Mouse (Mus musculus) forebrain, embryonic 11.5 days (tissue): ENCODE measurements around the gene Hprt. TPM values are rescaled to one million over a fixed set of nuclear protein-coding genes. Genes with fewer than 3 reads are reported as not detected.

ENCODE experiments used
- ATAC-seq: fragments of 200-750 bp; cut with Nextera tagmentation; replicated peaks from 2 replicates; pipeline ENCODE4 v1.8.0; 2017; ENCODE audit warnings: moderate TSS enrichment; ENCODE audit not compliant: low FRiP score
- DNase-seq: peaks from one replicate; pipeline ENCODE4 v3.0.0-alpha.2; 2017; ENCODE audit warnings: low spot score
- H3K27ac ChIP-seq: fragments of 300-500 bp; sonication (generic); 2 replicates; pipeline ENCODE4 v1.5.1; 2014; ENCODE audit warnings: low read depth, low read length
- H3K27me3 ChIP-seq: fragments of 300-500 bp; sonication (generic); 2 replicates; pipeline ENCODE4 v1.6.1; 2014; ENCODE audit warnings: mild to moderate bottlenecking, low read length, mixed read lengths; ENCODE audit not compliant: control insufficient read depth, insufficient read depth
- H3K36me3 ChIP-seq: fragments of 300-500 bp; sonication (generic); 2 replicates; pipeline ENCODE4 v1.6.1; 2014; ENCODE audit warnings: mild to moderate bottlenecking, low read length, moderate library complexity, mixed read lengths; ENCODE audit not compliant: control insufficient read depth, insufficient read depth
- H3K4me1 ChIP-seq: fragments of 300-500 bp; sonication (generic); replicated peaks from 2 replicates; pipeline ENCODE4 v1.6.1; 2014; ENCODE audit warnings: low read length, mixed read lengths; ENCODE audit not compliant: control insufficient read depth, insufficient read depth
- H3K4me2 ChIP-seq: fragments of 300-500 bp; sonication (generic); 2 replicates; pipeline ENCODE4 v1.6.1; 2014; ENCODE audit warnings: low read depth, mild to moderate bottlenecking, low read length, moderate library complexity, mixed read lengths; ENCODE audit not compliant: severe bottlenecking
- H3K4me3 ChIP-seq: fragments of 300-500 bp; sonication (generic); 2 replicates; pipeline ENCODE4 v1.5.1; 2014; ENCODE audit warnings: low read depth, low read length
- H3K9ac ChIP-seq: fragments of 300-500 bp; sonication (generic); 2 replicates; pipeline ENCODE4 v1.6.1; 2014; ENCODE audit warnings: low read length
- H3K9me3 ChIP-seq: fragments of 300-500 bp; sonication (generic); 2 replicates; pipeline ENCODE4 v1.6.1; 2016; ENCODE audit warnings: low read length, mixed read lengths; ENCODE audit not compliant: control insufficient read depth
- WGBS: fragments of 180-500 bp; shearing (Covaris S2); extraction: QIAGEN DNeasy Blood & Tissue Kit; methylation state at CpG from one replicate; pipeline ENCODE4 v1.1.7; 2014; 5-methylcytosine and 5-hydroxymethylcytosine counted together
- polyA plus RNA-seq: library from polyadenylated mRNA; unstranded; fragments of >200 nt; fragmentation: Nextera tagmentation; extraction: Ambion mirVana; gene quantifications from 2 replicates; pipeline ENCODE4 v1.2.1, GENCODE M21; 2014

Hprt gene
- 77.5 and 81.6 TPM in 2 replicates for polyA plus RNA-seq

DNA sequence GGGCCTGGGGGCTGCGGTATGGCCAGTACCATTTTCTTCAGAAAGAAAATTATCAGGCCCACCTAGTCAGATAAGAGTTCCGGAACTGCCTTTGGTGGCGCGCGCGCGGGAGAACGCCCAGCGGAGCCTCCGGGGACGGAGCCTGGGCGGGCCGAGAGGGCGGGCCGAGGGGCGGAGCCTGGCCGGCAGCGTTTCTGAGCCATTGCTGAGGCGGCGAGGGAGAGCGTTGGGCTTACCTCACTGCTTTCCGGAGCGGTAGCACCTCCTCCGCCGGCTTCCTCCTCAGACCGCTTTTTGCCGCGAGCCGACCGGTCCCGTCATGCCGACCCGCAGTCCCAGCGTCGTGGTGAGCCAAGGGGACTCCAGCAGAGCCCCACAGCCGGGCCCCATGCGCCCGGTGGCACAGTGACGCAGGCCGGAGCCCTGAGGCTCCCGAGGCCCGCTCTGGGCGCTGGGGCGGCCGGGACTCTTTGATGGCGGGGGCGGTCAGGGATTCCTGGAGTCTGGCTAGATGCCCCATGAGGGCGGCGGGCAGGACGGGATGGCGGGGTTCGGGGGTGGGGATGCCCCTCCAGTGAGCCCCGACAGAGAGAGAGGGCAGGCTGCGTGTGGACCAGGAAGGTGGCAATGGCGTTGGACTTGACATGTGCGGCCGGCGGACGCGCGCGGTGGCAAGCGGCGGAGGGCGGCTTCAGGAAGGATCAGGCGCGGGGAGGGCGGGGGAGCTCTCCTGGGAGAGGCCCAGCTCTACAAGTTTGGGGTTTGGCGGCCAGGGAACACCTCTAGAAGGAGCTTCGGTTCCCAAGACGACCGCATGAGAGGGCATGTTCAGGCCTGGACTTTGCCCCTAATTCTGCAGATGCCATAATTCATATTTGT, at the start of gene Hprt:
TSS of gene Hprt (plus strand) at position 233 of the 879 bp plus-strand sequence.
- Histone ChIP-seq H3K9ac (peak within 1 kb of the TSS; percentile 63), H3K4me2 (peak within 1 kb of the TSS; percentile 45), H3K36me3 (no peaks in the 10 kb centered on the region), H3K4me1 (no peaks in the 10 kb centered on the region), H3K27ac (peak within 1 kb of the TSS; percentile 71), H3K27me3 (no peaks in the 10 kb centered on the region), H3K4me3 (peak within 1 kb of the TSS; percentile 54), H3K9me3 (no peaks in the 10 kb centered on the region)
- peak; percentile 95 for ATAC-seq
- peak; percentile 91 for DNase-seq
- 18% methylated on average over 62 of the region's 72 CpGs for WGBS

GRCm38 (mm10) chrX:52945509-52945908, 42.4 kb upstream of the Hprt start:
- H3K9me3 ChIP-seq = no peaks in the 10 kb centered on the region
- ATAC-seq (no peak), DNase-seq (no peak)
- H3K4me3 ChIP-seq = no peak overlapping the region
- no peaks in the 10 kb centered on the region for H3K4me1 ChIP-seq
- H3K27me3 ChIP-seq = no peaks in the 10 kb centered on the region
- H3K9ac ChIP-seq = no peak overlapping the region
- H3K27ac ChIP-seq = no peak overlapping the region
- WGBS = 89% methylated on average over 5 of the region's 5 CpGs
- H3K36me3 ChIP-seq = no peaks in the 10 kb centered on the region; the same call in 1 of the 2 replicates
- no peak overlapping the region for H3K4me2 ChIP-seq

DNA sequence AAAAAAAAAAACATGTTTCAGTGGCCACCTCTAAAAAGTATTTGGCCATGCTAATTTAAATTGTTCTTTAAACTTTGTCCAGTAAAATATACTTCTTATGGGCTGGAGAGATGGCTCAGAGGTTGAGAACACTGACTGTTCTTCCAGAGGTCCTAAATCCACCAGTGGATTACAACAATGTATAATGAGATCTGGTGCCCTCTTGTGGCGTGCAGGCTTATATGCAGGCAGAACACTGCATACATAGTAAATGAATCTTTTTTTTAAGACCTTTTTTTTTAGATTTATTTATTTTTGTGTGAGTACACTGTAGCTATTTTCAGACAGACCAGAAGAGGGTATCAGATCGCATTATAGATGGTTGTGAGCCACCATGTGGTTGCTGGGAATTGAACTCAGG, 38.2 kb upstream of the Hprt start:
- Histone ChIP-seq H3K9ac (no peak overlapping the region), H3K9me3 (no peaks in the 10 kb centered on the region), H3K4me1 (no peaks in the 10 kb centered on the region), H3K27ac (no peak overlapping the region), H3K4me2 (no peak overlapping the region), H3K27me3 (no peaks in the 10 kb centered on the region), H3K36me3 (no peaks in the 10 kb centered on the region; the same call in 1 of the 2 replicates), H3K4me3 (no peak overlapping the region)
- no peak for DNase-seq
- 56% methylated on average over 2 of the region's 2 CpGs for WGBS
- no peak for ATAC-seq

DNA sequence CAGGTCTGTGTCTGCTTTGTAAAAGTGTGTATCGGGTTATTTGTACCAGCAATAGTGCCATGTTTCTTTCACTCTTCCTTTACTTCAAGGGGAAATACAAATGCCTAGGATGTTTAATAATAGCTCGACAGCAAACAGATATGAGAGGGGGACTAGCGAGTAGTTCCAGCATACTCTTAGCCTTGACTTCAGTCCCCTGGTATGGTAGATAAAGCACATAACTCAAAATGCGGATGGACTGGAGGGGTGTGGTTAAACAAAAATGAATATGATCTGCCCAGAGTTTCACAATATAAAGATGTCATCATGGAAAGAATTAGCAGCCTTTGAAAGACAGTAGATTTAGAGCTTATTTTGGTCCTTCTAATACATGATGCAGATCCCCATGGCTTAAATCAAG, 31.0 kb upstream of the Hprt start:
- no peak overlapping the region for H3K4me2 ChIP-seq
- H3K4me3 ChIP-seq = no peak overlapping the region
- H3K4me1 ChIP-seq = no peaks in the 10 kb centered on the region
- H3K9ac ChIP-seq = no peak overlapping the region
- WGBS = 93% methylated on average over 4 of the region's 4 CpGs
- H3K27ac ChIP-seq = no peak overlapping the region
- no peak for ATAC-seq
- DNase-seq = no peak
- no peaks in the 10 kb centered on the region; the same call in 1 of the 2 replicates for H3K36me3 ChIP-seq
- H3K27me3 ChIP-seq = no peaks in the 10 kb centered on the region
- no peaks in the 10 kb centered on the region for H3K9me3 ChIP-seq

GRCm38 (mm10) chrX:52961559-52962110, 26.3 kb upstream of the Hprt start:
- H3K36me3 ChIP-seq = no peaks in the 10 kb centered on the region
- DNase-seq (peak; percentile 50), ATAC-seq (no peak)
- no peak overlapping the region for H3K9ac ChIP-seq
- no peaks in the 10 kb centered on the region for H3K9me3 ChIP-seq
- no peak overlapping the region for H3K27ac ChIP-seq
- WGBS = 56% methylated on average over 5 of the region's 5 CpGs
- H3K4me3 ChIP-seq = no peak overlapping the region
- H3K4me1 ChIP-seq = no peaks in the 10 kb centered on the region
- H3K27me3 ChIP-seq = no peaks in the 10 kb centered on the region
- H3K4me2 ChIP-seq = no peak overlapping the region

- no peaks in the 10 kb centered on the region for H3K9me3 ChIP-seq
- H3K27ac ChIP-seq = no peak overlapping the region
- ATAC-seq (no peak), DNase-seq (no peak)
- no peaks in the 10 kb centered on the region for H3K4me1 ChIP-seq
- no peak overlapping the region for H3K4me3 ChIP-seq
- H3K27me3 ChIP-seq = no peaks in the 10 kb centered on the region
- no peak overlapping the region for H3K9ac ChIP-seq
- no peak overlapping the region for H3K4me2 ChIP-seq
- H3K36me3 ChIP-seq = no peaks in the 10 kb centered on the region
- 95% methylated on average over 2 of the region's 2 CpGs for WGBS
Observed at GRCm38 (mm10) chrX:52965149-52965548, 22.8 kb upstream of the Hprt start.

GRCm38 (mm10) chrX:52971211-52972006, 16.5 kb upstream of the Hprt start:
- Histone ChIP-seq H3K4me3 (no peak overlapping the region), H3K27ac (no peak overlapping the region), H3K9ac (no peak overlapping the region), H3K4me2 (no peak overlapping the region), H3K36me3 (no peaks in the 10 kb centered on the region), H3K4me1 (no peaks in the 10 kb centered on the region), H3K9me3 (no peaks in the 10 kb centered on the region), H3K27me3 (no peaks in the 10 kb centered on the region)
- WGBS = 76% methylated on average over 3 of the region's 3 CpGs
- DNase-seq = no peak
- no peak for ATAC-seq

- 83% methylated on average over 1 of the region's 1 CpGs for WGBS
- DNase-seq (no peak), ATAC-seq (no peak)
- no peak overlapping the region for H3K27ac ChIP-seq
- no peak overlapping the region for H3K9ac ChIP-seq
- H3K27me3 ChIP-seq = no peaks in the 10 kb centered on the region
- H3K36me3 ChIP-seq = no peaks in the 10 kb centered on the region
- H3K9me3 ChIP-seq = no peaks in the 10 kb centered on the region
- H3K4me1 ChIP-seq = no peaks in the 10 kb centered on the region
- no peak overlapping the region for H3K4me2 ChIP-seq
- H3K4me3 ChIP-seq = no peak overlapping the region
Observed at GRCm38 (mm10) chrX:52972129-52972528, 15.8 kb upstream of the Hprt start.
